Comparison of ENCODE assay signal across 21 mouse cellular contexts in the genomic region with DNA sequence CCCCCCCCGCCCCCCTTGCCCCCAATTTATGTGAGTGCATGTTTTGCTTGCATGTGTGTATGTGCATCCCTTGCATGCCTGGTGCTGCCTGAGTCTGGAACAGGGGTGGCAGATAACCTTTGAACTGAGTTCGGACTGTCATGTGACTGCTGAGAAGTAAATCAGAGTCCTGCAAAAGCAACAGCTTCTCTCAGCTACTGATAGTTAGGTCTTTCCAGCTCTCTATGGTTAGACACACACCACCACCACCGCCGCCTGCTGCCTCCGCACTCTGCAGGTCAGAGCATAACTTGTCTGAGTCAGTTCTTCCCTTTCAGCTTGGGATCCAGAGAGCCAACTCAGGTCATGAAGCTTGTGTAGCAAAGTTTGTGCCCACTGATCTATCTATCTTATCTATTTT. TPM values are rescaled to one million over a fixed set of nuclear protein-coding genes. Genes with fewer than 3 reads are reported as not detected.
DNase-seq lines count a peak whose midpoint lies in the region; ATAC-seq and TF ChIP-seq lines count a peak whose summit lies in the region.
"Had no signal": no experiment of that assay in that cellular context is flagged by ENCODE, and none has a peak within 500 bp of the region (broad histone marks: within the 10 kb centered on the region; RNA-seq: fewer than 3 reads in every experiment).

No protein-coding gene starts in this region.

- ATAC-seq in intestine, embryonic 16.5 days: 0 out of 2 replicates have a peak, but pooled peaks have one; percentile 26
- ATAC-seq in intestine, embryonic 15.5 days: no peak
- ATAC-seq in liver, embryonic 11.5 days (replicated peaks; ENCODE audit: low FRiP score): no peak
- ATAC-seq: activated CD4-positive, CD25-positive, alpha-beta regulatory T cell, adult 4 months; forebrain, embryonic 14.5 days; hindbrain, postnatal 0 days had no signal

- no peaks in the 10 kb centered on the region; the same call in 1 of the 2 replicates for H3K79me2 ChIP-seq in liver, adult 2 months (ENCODE audit: control insufficient read depth, insufficient read depth, low read length)

- H3K9ac ChIP-seq in intestine, embryonic 16.5 days (ENCODE audit: low read depth, low read length): no peak overlapping the region
- no peak overlapping the region for H3K9ac ChIP-seq in intestine, embryonic 15.5 days
- no peak overlapping the region for H3K9ac ChIP-seq in liver, adult 2 months (ENCODE audit: low read depth, low read length)
- H3K9ac ChIP-seq in liver, embryonic 11.5 days (ENCODE audit: low read depth, low read length): no peak overlapping the region
- H3K9ac ChIP-seq: embryonic facial prominence, embryonic 15.5 days; hindbrain, embryonic 13.5 days had no signal

- no peak for TF ChIP-seq POLR2A in liver, adult 2 months (IDR thresholded peaks at IDR 0.05; ENCODE audit: extremely low read depth, insufficient read depth, low read length)

- H3K36me3 ChIP-seq in intestine, embryonic 16.5 days (ENCODE audit: control insufficient read depth, insufficient read depth, low read length): peaks cover 6% of the 10 kb centered on the region; the same call in 1 of the 2 replicates
- H3K36me3 ChIP-seq in intestine, embryonic 15.5 days: peaks cover 28% of the 10 kb centered on the region; the same call in 1 of the 2 replicates
- H3K36me3 ChIP-seq in liver, adult 2 months (ENCODE audit: control insufficient read depth, insufficient read depth, low read length): peaks cover 41% of the 10 kb centered on the region
- H3K36me3 ChIP-seq in liver, embryonic 11.5 days (ENCODE audit: control insufficient read depth, insufficient read depth, low read length): peaks cover 9% of the 10 kb centered on the region; the same call in 1 of the 2 replicates

- no peak for TF ChIP-seq CTCF in liver, adult 2 months (IDR thresholded peaks at IDR 0.05; ENCODE audit: low read depth, low read length)

- whole genome bisulfite sequencing in intestine, embryonic 16.5 days: 89% methylated on average over 5 of the region's 5 CpGs
- 87% methylated on average over 5 of the region's 5 CpGs for WGBS in intestine, embryonic 15.5 days
- 84% methylated on average over 5 of the region's 5 CpGs for WGBS in liver, adult 2 months
- 91% methylated on average over 5 of the region's 5 CpGs for WGBS in liver, embryonic 11.5 days

- H3K27ac ChIP-seq in intestine, embryonic 16.5 days (ENCODE audit: low read length): no peak overlapping the region
- H3K27ac ChIP-seq in intestine, embryonic 15.5 days: no peak overlapping the region
- no peak overlapping the region for H3K27ac ChIP-seq in liver, adult 2 months (replicated peaks; ENCODE audit: insufficient read depth, low read depth, low read length)
- H3K27ac ChIP-seq in liver, embryonic 11.5 days (ENCODE audit: low read depth, low read length): no peak overlapping the region
- H3K27ac ChIP-seq: embryonic facial prominence, embryonic 15.5 days; forebrain, embryonic 10.5 days; heart, embryonic 10.5 days; hindbrain, embryonic 13.5 days; hindbrain, postnatal 0 days had no signal

- H3K4me3 ChIP-seq in intestine, embryonic 16.5 days (ENCODE audit: low read length): no peak overlapping the region
- H3K4me3 ChIP-seq in intestine, embryonic 15.5 days (replicated peaks): no peak overlapping the region
- H3K4me3 ChIP-seq in liver, adult 2 months (ENCODE audit: insufficient read depth, low read depth, low read length): no peak overlapping the region
- H3K4me3 ChIP-seq in liver, embryonic 11.5 days (ENCODE audit: low read depth, low read length): no peak overlapping the region
- H3K4me3 ChIP-seq: embryonic facial prominence, embryonic 15.5 days; erythroblast, embryonic 14.5 days; forebrain, embryonic 10.5 days; heart, embryonic 10.5 days; hindbrain, embryonic 13.5 days had no signal

- H3K4me1 ChIP-seq in intestine, embryonic 16.5 days (ENCODE audit: control insufficient read depth, insufficient read depth, low read length): no peaks in the 10 kb centered on the region
- H3K4me1 ChIP-seq in intestine, embryonic 15.5 days (replicated peaks): no peaks in the 10 kb centered on the region
- no peaks in the 10 kb centered on the region for H3K4me1 ChIP-seq in liver, adult 2 months (ENCODE audit: control insufficient read depth, insufficient read depth, low read length)
- H3K4me1 ChIP-seq in liver, embryonic 11.5 days (replicated peaks; ENCODE audit: control insufficient read depth, insufficient read depth, low read length): no peaks in the 10 kb centered on the region
- H3K4me1 ChIP-seq: embryonic facial prominence, embryonic 15.5 days; forebrain, embryonic 10.5 days; heart, embryonic 10.5 days; hindbrain, embryonic 13.5 days had no signal

- H3K4me2 ChIP-seq in intestine, embryonic 16.5 days (ENCODE audit: low read depth, low read length): no peak overlapping the region
- no peak overlapping the region for H3K4me2 ChIP-seq in intestine, embryonic 15.5 days (replicated peaks)
- H3K4me2 ChIP-seq in liver, embryonic 11.5 days: no peak overlapping the region
- H3K4me2 ChIP-seq: embryonic facial prominence, embryonic 15.5 days; hindbrain, embryonic 13.5 days had no signal

- no peaks in the 10 kb centered on the region for H3K9me3 ChIP-seq in intestine, embryonic 16.5 days (ENCODE audit: control insufficient read depth, low read length)
- no peaks in the 10 kb centered on the region for H3K9me3 ChIP-seq in intestine, embryonic 15.5 days
- H3K9me3 ChIP-seq in liver, embryonic 11.5 days (ENCODE audit: control insufficient read depth, low read length): no peaks in the 10 kb centered on the region
- H3K9me3 ChIP-seq: embryonic facial prominence, embryonic 15.5 days; forebrain, embryonic 10.5 days; G1E; heart, embryonic 10.5 days; hindbrain, embryonic 13.5 days had no signal

- peak; percentile 19 for DNase-seq in liver, adult 2 months (ENCODE audit: extremely low read depth, low read depth, low spot score)
- no peak for DNase-seq in liver, embryonic 11.5 days (ENCODE audit: low spot score)
- DNase-seq in R1 (ENCODE audit: low read depth, low spot score): peak; percentile 57
- DNase-seq in urinary bladder, postnatal 25 days (ENCODE audit: low spot score): no peak
- no peak for DNase-seq in cerebellum, adult 18-20 months
- DNase-seq: adrenal gland, postnatal 14 days; cerebellum, adult 2 months; gastrocnemius, postnatal 36 days; heart, adult 18-20 months; heart, postnatal 10 days had no signal

- H3K27me3 ChIP-seq in intestine, embryonic 16.5 days (replicated peaks; ENCODE audit: control insufficient read depth, insufficient read depth, low read length): no peaks in the 10 kb centered on the region
- no peaks in the 10 kb centered on the region for H3K27me3 ChIP-seq in intestine, embryonic 15.5 days (replicated peaks)
- no peaks in the 10 kb centered on the region for H3K27me3 ChIP-seq in liver, adult 2 months (ENCODE audit: control insufficient read depth, insufficient read depth, low read length)
- H3K27me3 ChIP-seq in liver, embryonic 11.5 days (replicated peaks; ENCODE audit: control insufficient read depth, insufficient read depth, low read length): no peaks in the 10 kb centered on the region
- H3K27me3 ChIP-seq: embryonic facial prominence, embryonic 15.5 days; hindbrain, embryonic 13.5 days had no signal

RNA-seq across cellular contexts. Expression of a gene that starts 14.2 kb away (rescaled TPM):
- polyA plus RNA-seq in intestine, embryonic 16.5 days (2015; fragmentation: Nextera tagmentation; extraction: Ambion mirVana): 31.5 and 41.7 TPM in 2 replicates
- polyA plus RNA-seq in intestine, embryonic 15.5 days (2015; fragmentation: Nextera tagmentation; extraction: Ambion mirVana): 46.7 and 56.4 TPM in 2 replicates
- total RNA-seq in liver, adult 2 months (2014; rRNA removed): 21.1 and 25.6 TPM in 2 replicates
- 3.0 and 4.8 TPM in 2 replicates for polyA plus RNA-seq in liver, adult 2 months (2012; rRNA removed)
- 49.5 and 52.2 TPM in 2 replicates for polyA plus RNA-seq in liver, embryonic 11.5 days (2014; fragmentation: Nextera tagmentation; extraction: Ambion mirVana)

Comparison
In these comparisons a context has a peak if more than half of its experiments do, and no peak if none do; other contexts are left out.
1. DNase-seq: peak in liver, adult 2 months (single experiment) and R1 (single experiment); none in liver, embryonic 11.5 days (single experiment), urinary bladder, postnatal 25 days (single experiment) and cerebellum, adult 18-20 months (0 of 2).